Mouse (Mus musculus) ES-CJ7 (cell line): ENCODE measurements around the gene Arhgef15.
A peak's percentile ranks its signal among the peaks of the same experiment; 100 is the strongest.
"Not testable (repeated sequence)": the region's sequence is repeated elsewhere in the genome, so short reads cannot be mapped to it uniquely, and the experiment has no call there.

Experiments
- DNase-seq: peaks from one replicate; pipeline ENCODE4 v3.0.0; 2011; ENCODE audit warnings: low read depth, low spot score

Arhgef15 gene

GRCm38 (mm10) chr11:68965845-68966244 lies 8.6 kb upstream of the Arhgef15 start:
- peak; percentile 55 for DNase-seq

GRCm38 (mm10) chr11:68965050-68965449 lies 7.8 kb upstream of the Arhgef15 start:
- no peak for DNase-seq

GRCm38 (mm10) chr11:68963405-68963804 lies 6.1 kb upstream of the Arhgef15 start:
- no peak for DNase-seq

GRCm38 (mm10) chr11:68962159-68962558 lies 4.9 kb upstream of the Arhgef15 start:
- not testable (repeated sequence) for DNase-seq

GRCm38 (mm10) chr11:68961596-68961995 lies 4.3 kb upstream of the Arhgef15 start:
- DNase-seq, result no peak

- no peak for DNase-seq
These were observed 691 bp upstream of the Arhgef15 start for GRCm38 (mm10) chr11:68957971-68958370.

- DNase-seq, result no peak
These were observed 583 bp downstream of the Arhgef15 start for GRCm38 (mm10) chr11:68956697-68957096.

- no peak for DNase-seq
These were observed 1.2 kb downstream of the Arhgef15 start for GRCm38 (mm10) chr11:68956107-68956506.

- DNase-seq, result no peak
These were observed 1.8 kb downstream of the Arhgef15 start for GRCm38 (mm10) chr11:68955473-68955872.

GRCm38 (mm10) chr11:68954408-68954807 lies 2.9 kb downstream of the Arhgef15 start:
- no peak for DNase-seq

GRCm38 (mm10) chr11:68953903-68954302 lies 3.4 kb downstream of the Arhgef15 start:
- DNase-seq, result no peak

GRCm38 (mm10) chr11:68947542-68947993 lies 9.7 kb downstream of the Arhgef15 start:
- peak; percentile 58 for DNase-seq

- no peak for DNase-seq
These were observed 10.4 kb downstream of the Arhgef15 start for GRCm38 (mm10) chr11:68946806-68947440.

GRCm38 (mm10) chr11:68946001-68946400 lies 11.3 kb downstream of the Arhgef15 start:
- DNase-seq, result no peak

- no peak for DNase-seq
These were observed 12.0 kb downstream of the Arhgef15 start for GRCm38 (mm10) chr11:68945245-68945644.

GRCm38 (mm10) chr11:68942731-68943130 lies 14.5 kb downstream of the Arhgef15 start:
- DNase-seq, result no peak

GRCm38 (mm10) chr11:68940516-68940915 lies 16.8 kb downstream of the Arhgef15 start:
- DNase-seq, result no peak

GRCm38 (mm10) chr11:68939451-68940304 lies 17.6 kb downstream of the Arhgef15 start:
- DNase-seq, result peak; percentile 89

GRCm38 (mm10) chr11:68936951-68937350 lies 20.3 kb downstream of the Arhgef15 start:
- DNase-seq, result not testable (repeated sequence)

GRCm38 (mm10) chr11:68933885-68934507 lies 23.3 kb downstream of the Arhgef15 start:
- no peak for DNase-seq

GRCm38 (mm10) chr11:68929947-68930346 lies 27.3 kb downstream of the Arhgef15 start:
- DNase-seq, result no peak

GRCm38 (mm10) chr11:68926981-68927380 lies 30.3 kb downstream of the Arhgef15 start, which contains the start of gene Odf4:
Gene Odf4 (minus strand): TSS chr11:68927081.
- no peak for DNase-seq
